Mouse (Mus musculus) CD4-positive helper T cell, adult 2 months (primary cell): ENCODE results near the gene Ston2.

Source experiments
- DNase-seq: peaks from one replicate; pipeline ENCODE4 v3.0.0-alpha.2; 2012; ENCODE audit warnings: low read depth, missing footprints, low spot score

The Ston2 gene

DNA sequence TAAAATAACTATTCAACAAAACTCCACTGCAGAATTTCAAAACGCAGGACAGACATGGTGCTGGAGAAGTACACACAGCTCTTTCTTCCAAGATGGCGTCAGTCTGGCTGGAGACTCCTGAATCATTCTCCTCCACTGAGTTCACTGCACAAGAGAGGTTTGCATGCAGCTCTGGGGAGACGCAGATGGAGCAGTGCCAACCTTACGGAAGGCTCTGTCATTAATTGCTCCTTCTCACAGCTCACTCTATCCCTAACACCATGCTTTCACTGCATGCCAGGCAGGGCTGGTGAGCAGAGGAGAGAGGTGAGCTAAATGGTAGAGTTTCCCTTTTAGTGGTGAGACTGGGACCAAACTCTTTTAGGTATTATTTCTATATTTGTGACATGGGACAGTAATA, 80.4 kb downstream of the Ston2 start:
- DNase-seq = no peak

DNA sequence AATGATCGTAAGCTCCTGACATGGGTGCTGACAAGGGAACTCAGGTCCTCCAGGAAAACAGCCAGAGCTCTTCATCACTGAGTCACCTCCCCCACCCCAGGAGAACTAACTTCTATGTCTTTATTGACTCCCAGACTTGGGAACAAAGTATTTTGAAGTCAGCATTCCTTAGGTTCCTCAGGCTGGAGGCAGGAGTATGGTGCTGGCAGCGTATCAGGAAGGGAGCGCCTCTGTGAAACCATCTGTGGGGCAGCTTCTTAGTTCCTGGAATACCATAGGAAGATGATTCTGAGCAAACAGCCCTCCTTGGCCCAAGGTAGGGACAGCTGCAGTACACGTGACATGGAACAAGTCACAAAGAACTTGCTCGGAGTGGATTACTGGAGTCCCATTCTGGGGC, 84.7 kb downstream of the Ston2 start:
- DNase-seq = no peak

- no peak for DNase-seq
Measured at GRCm38 (mm10) chr12:91702829-91703228, 85.4 kb downstream of the Ston2 start.

DNA sequence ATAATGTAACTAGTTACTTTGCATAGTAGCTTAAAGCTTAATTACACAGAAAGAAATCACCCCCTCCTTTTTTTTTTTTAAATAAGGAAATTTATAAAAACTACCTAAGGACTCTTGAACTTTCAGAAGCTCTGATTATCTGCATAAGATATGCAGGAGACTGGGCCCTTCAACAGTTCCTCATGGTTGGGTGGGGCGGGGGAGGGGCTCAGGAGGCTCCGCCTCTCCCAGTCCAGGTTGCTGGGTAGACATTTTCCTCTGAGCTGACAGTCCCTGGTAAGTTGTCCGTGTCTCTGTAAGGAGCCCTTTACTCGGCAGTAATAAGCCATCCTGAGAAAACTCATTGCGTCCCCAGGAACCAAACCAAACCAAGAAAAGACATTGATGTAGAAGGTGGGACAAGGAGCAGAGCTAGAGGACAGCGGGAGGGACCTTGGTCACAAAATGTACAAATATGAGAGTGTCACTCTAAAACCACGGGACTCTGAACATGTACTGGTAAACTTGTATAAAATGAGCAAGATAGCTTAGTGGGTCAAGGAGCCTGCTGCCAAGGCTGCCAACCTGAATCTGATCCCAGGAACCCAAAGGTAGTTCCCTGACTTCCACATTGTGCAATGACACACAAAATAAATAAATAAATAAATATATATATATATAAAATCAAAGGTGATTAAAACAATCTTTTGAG, 88.6 kb downstream of the Ston2 start:
- no peak for DNase-seq

DNA sequence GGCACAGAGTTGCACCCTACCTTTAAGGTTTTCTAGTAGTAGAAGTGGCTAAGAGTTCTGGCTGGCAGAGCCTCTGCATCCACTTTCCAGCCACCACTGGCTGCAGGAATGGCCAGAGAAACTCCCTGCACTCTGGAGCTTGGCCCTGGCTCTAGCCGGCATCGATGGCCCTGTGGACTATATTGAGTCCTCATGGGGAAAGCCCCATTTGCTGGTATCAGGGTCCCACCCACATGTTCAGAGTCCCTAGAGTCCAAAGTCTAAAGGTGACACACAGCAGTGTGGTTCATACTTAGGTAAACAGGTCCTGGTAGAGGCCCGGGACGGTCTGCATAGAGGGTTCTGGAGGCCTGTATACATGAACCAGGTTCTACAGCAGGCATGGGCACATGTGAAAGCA, 92.0 kb downstream of the Ston2 start:
- no peak for DNase-seq

- DNase-seq = no peak
Measured at GRCm38 (mm10) chr12:91695761-91696160, 92.4 kb downstream of the Ston2 start.

GRCm38 (mm10) chr12:91694748-91695147, 93.4 kb downstream of the Ston2 start:
- DNase-seq = no peak

GRCm38 (mm10) chr12:91693566-91693965, 94.6 kb downstream of the Ston2 start:
- DNase-seq = no peak

GRCm38 (mm10) chr12:91692991-91693390, 95.2 kb downstream of the Ston2 start:
- no peak for DNase-seq

DNA sequence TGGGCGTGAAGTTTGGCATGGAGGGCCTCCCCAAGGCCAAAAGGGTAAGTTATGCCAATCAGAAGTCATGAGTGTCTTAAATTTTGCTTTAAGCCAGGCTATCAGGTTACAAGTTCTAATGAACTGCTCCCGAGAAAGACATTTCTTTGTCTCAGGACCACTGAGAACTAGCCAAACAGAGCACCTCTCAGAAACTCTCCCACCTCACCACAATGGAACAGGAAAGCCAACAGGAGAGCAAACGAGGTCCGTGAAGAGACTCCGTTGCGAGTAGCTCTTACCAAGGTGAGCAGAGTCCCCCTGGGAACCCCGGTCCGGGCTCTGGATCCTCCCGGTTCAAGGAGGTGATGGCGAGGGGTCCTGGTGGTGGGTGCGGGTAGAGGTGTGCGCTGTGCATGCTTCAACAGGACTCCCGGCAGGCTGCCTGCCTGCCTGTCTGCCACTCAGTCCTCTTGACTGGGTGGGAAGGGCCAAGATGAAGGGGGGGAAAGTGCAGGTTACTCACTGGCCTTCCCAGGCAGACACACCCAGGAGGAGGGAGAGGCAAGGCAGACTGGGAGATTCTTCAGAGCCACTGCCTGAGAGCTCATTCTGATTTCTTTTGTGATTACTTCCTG, 102.4 kb downstream of the Ston2 start:
- no peak for DNase-seq

- no peak for DNase-seq
Measured at GRCm38 (mm10) chr12:91684840-91685415, 103.3 kb downstream of the Ston2 start.

DNA sequence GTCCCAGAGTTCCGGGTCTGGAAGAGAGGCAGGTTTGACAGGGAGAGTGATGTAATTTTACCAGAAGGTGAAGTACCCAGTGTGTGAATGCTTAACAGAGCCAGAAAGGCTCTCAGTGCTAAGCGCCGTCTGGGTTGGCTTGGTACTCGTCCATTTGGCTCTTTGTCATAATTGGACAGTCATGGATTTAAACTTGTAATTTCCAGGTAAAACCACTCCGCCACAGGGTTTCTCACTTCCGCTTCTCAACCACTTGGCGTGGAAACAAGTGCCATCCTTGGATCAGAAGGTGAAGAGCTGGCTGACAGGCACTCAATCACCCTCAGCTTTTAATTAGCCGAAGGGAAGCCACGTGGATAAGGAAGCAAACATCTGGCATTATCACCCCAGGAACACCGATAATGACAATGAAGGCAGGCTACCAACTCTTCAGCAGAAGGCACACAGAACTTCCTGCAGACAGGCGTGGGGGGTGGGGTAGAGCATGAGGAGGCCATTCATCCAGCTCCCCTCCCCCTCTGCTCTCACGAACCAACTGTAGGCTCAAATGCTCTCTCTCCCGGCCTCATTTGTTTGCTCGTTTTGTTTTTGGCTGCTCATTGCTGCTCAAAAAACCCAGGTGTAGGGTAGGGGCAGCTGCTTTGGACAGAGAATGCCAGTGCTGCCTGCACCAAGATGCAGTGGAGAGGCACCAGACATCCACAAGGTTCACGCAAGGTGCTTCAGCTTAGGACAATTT, 103.9 kb downstream of the Ston2 start:
- peak; percentile 26 for DNase-seq

GRCm38 (mm10) chr12:91683549-91684100, 104.6 kb downstream of the Ston2 start:
- no peak for DNase-seq

- no peak for DNase-seq
Measured at GRCm38 (mm10) chr12:91683096-91683495, 105.1 kb downstream of the Ston2 start.

DNA sequence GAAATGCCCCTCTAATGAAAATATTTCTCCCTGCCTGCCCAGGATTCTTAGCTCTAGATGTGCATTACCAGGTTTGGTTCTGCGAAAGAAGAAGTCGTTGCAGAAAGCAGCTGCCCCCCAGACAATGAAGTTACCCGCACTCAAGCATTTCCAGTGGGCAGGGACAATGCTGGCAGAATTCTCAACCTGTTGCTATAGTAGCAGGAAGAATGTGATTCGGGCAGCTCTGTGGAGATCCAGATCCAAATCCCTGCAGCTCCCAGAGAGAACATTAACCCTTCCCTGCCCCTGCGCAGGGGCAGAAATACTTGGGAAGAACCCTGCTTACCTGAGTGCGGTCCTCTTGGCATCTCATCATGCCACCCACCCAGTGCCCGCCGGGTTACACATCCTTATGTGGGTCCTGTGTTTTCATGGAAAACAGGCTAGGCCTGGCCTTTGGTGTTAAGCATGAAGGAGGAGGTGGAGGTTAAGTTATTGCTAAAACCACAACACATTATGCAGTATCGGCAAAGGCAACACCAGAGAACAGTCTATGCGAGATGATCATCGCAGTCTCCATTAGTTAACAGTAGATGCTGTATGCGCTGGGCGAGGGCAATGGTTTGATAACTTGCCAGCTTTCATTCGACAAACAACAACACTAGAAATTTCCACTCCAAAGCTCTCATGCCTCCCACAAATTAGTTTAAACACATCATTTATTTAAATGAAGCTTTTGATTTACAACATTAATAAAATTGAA, 108.7 kb downstream of the Ston2 start:
- DNase-seq = no peak

GRCm38 (mm10) chr12:91675937-91676336, 112.2 kb downstream of the Ston2 start:
- no peak for DNase-seq

GRCm38 (mm10) chr12:91673141-91673540, 115.0 kb downstream of the Ston2 start:
- DNase-seq = no peak

GRCm38 (mm10) chr12:91672528-91672927, 115.7 kb downstream of the Ston2 start:
- DNase-seq = no peak

DNA sequence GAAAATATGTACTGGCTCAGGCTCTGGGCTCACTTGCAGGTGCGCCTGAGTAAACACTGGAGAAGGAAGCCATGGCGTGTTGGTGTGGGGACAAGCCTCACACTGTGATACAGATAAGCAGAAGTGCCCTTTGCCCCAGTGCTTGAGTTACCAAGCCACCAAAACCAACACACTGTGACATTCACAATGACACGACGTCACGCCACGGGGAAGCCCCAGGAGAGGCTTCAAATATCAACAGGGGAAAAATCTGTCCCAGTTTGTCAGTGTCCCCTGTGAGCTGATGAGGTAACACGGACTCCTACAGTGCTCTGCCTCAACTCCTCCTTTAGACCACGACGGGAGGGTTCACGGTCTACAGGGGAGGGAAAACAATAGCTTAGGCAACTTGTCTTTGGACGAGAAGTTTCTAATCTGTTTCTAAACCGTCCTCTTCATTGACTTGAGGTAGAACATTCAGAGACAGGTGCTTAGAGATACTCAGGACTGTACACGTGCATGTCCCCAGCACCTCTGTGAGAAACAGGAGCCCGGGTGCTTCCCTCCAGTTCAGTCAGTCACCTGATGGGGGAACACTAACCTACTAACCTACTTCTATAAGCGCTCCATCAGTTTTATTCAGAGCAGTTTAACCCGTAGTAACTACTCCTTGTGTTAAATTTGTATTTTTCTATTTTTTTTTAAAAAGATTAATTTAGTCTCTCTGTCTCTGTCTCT, 119.5 kb downstream of the Ston2 start:
- DNase-seq = peak; percentile 58

DNA sequence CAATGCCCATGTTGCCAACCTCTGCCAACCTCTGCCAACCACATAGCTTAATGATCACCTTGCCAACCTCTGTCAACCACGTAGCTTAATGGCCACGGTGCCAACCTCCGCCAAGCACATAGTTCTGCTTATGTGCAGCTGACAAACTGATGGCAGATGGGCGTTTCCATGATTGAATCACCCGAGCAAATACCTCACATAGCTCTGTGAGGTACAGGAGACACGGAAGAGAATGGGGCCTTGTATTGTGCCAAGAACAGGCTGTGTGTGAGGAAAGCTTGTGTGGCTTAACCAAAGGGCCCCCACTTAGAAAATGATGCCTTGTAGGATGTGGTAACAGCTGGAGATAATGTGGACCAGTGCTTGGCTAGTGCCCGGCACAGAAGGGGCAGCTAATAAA, 120.4 kb downstream of the Ston2 start:
- DNase-seq = no peak

DNA sequence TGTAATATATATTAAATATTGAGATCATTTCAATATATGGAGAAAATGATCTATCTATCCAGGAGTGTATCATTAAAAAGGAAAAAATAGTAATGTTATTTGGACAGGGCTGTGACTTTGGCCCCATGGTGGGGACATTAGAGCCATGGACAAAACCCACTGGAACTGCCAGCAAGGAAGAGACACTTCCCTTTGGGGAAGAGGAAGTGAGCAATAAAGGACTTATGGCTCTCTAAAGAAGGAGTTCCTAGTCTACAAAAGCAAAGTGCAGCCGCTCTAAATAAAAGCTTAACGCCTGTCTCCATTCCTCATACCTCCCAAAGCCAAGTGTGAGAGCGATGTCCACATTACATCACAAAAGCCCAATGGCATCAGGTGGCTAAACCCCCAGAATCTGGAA, 121.6 kb downstream of the Ston2 start:
- no peak for DNase-seq
